Mouse (Mus musculus) lung, adult 2 months (tissue): ENCODE results near the gene Erc2.

ENCODE experiments used
- CTCF ChIP-seq: fragments of 200-500 bp; IDR thresholded peaks from 2 replicates; pipeline ENCODE4 v1.5.1; 2011; ENCODE audit warnings: mild to moderate bottlenecking, low read length, control low read depth; ENCODE audit not compliant: insufficient read depth
- POLR2A ChIP-seq: fragments of 200-500 bp; IDR thresholded peaks from 2 replicates; pipeline ENCODE4 v1.6.1; 2011; ENCODE audit warnings: low read depth, mild to moderate bottlenecking, control low read depth, low read length, borderline replicate concordance; ENCODE audit errors: extremely low read depth

DNA sequence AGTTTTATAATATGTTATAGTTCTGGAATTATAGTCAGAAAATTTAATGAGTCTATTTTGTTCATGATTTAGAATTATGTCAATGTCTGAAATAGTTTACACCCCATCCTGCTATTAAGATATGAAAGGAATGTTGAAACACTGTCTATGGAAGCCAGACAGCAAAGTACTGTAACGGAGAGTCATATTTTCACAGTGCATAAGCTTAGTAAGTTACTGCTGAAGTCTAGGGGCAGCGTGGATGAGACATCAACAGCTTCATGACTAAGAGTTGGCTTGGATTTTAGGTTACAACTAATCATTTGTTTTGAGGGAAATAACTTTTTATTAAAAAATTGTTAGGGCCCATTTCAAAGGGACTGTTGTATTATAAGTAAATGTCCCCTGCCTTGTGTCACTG lies 412.8 kb downstream of the Erc2 start:
- TF ChIP-seq POLR2A (no peak), CTCF (no peak)
